Mouse (Mus musculus) cerebellum, adult 9-10 months (tissue): ENCODE data around the gene Haus4.

Experiments used
- DNase-seq: peaks from one replicate; pipeline ENCODE4 v3.0.0; 2022

Haus4 gene

GRCm38 (mm10) chr14:54492345-54493131, 61.9 kb downstream of the Haus4 start:
- DNase-seq: no peak
